Mouse (Mus musculus) stomach, adult 2 months (tissue): Measurements from ENCODE around the gene Car14. TPM values are rescaled to one million over a fixed set of nuclear protein-coding genes. Genes with fewer than 3 reads are reported as not detected.

Experiments
- polyA plus RNA-seq: library from polyadenylated mRNA; depleted of rRNA; stranded (reverse); fragments of >200 nt; gene quantifications from 2 replicates; pipeline ENCODE4 v1.2.3, GENCODE M21; 2012; rRNA removed

Car14 gene
- 2.1 and 2.2 TPM in 2 replicates for polyA plus RNA-seq

DNA sequence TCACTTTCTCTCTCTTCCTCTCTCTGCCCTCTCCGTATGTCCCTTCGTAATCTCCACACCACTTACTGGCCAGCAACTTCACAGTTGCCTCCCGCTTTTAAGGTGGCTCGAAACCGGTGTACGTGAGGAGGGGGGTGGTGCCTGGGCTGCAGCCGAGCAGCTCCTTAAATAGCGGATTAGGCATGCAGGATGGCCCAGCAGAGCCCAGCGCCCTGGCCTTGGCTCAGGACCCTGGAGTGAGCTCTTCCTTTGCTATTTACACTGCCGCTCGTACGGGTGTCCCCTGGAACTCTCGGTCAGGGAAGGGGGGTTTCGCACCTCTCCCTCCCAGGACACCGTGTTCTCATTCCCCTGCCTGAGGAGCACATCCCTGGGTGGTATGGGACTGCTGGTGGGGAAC is at the start of gene Car14:
Car14 (minus strand) TSS at position 124 of the 400 bp plus-strand sequence.

GRCm38 (mm10) chr3:95928658-95929503 is 24.4 kb upstream of the Car14 start, which contains the start of gene Anp32e:
Gene Anp32e (plus strand): TSS chr3:95929246.

GRCm38 (mm10) chr3:95893606-95894316 is 10.7 kb downstream of the Car14 start, which contains the start of gene Aph1a:
Gene Aph1a (plus strand): TSS chr3:95893969.

DNA sequence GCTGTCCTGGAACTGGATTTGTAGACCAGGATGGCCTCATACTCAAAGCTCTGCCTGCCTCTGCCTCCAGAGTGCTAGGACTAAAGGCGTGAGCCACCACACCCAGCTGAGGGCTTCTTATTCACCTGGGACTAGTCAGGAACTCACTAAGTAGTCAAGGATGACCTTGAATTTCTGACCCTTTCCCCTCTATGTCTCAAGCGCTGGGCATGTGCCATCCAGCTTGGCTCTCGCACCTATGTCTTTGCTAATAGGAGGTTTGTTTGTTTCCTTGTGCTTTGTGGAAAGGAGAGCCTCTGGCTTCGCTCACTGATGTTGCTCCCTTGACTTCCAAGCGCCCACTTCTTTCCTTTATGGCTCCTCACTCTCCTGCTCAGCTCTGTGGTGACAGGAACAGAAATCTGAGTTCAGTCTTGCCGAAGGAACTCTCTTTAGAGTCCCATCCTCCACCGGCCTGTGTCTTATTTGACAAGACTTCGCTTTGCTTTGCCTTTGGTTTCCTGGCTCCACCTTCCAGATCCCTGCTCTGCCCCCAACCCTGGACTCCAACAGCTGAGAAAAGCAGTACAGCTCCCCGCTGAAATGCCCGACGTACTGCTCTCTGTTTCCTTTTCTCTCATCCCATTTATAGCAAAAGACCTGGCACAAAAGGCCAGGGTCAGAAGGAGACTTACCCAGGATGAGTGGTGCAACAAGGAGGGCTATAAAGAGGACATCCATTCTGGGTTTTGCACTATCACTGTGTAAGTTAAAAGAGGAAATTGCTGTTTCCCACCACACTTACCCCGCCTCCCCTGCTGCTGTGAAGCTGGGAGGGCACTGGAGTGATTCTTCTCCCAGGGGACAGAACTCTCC is 13.1 kb downstream of the Car14 start, which contains the start of gene BC028528:
BC028528 (minus strand) TSS at position 795 of the 855 bp plus-strand sequence.

GRCm38 (mm10) chr3:95881979-95882815 is 22.3 kb downstream of the Car14 start, which contains the start of gene Ciart:
Gene Ciart (minus strand): TSS chr3:95882251.

GRCm38 (mm10) chr3:95871392-95871867 is 33.1 kb downstream of the Car14 start, which contains the start of gene Mrps21:
Gene Mrps21 (minus strand): TSS chr3:95871519.

GRCm38 (mm10) chr3:95855502-95856089 is 48.9 kb downstream of the Car14 start, which contains the start of gene Prpf3:
Gene Prpf3 (minus strand): TSS chr3:95855885.

Other genes starting within 250 kb of the Car14 start
- gene Mcl1, start 245.9 kb downstream of the Car14 start, polyA plus RNA-seq: 43.6 and 126 TPM in 2 replicates
- gene Adamtsl4, start 216.8 kb downstream of the Car14 start, polyA plus RNA-seq: 28.5 and 29.1 TPM in 2 replicates
- gene Ecm1, start 165.1 kb downstream of the Car14 start, polyA plus RNA-seq: 282 and 316 TPM in 2 replicates
- gene Tars2, start 144.5 kb downstream of the Car14 start, polyA plus RNA-seq: 17.0 and 18.6 TPM in 2 replicates
- gene Rprd2, start 85.8 kb downstream of the Car14 start, polyA plus RNA-seq: 1.9 and 2.9 TPM in 2 replicates
- 3.7 and 4.7 TPM in 2 replicates for gene Prpf3, start 48.8 kb downstream of the Car14 start, polyA plus RNA-seq
- 9.8 and 11.2 TPM in 2 replicates for gene Mrps21, start 33.2 kb downstream of the Car14 start, polyA plus RNA-seq
- 0.98 and 1.3 TPM in 2 replicates for gene Ciart, start 22.4 kb downstream of the Car14 start, polyA plus RNA-seq
- gene BC028528, start 12.7 kb downstream of the Car14 start, polyA plus RNA-seq: 0.78 and 1.1 TPM in 2 replicates
- 135 and 156 TPM in 2 replicates for gene Aph1a, start 10.7 kb downstream of the Car14 start, polyA plus RNA-seq
- gene Anp32e, start 24.6 kb upstream of the Car14 start, polyA plus RNA-seq: 1.9 and 2.2 TPM in 2 replicates
- 21.5 and 24.7 TPM in 2 replicates for gene Plekho1, start 91.3 kb upstream of the Car14 start, polyA plus RNA-seq
- 1.4 and 1.6 TPM in 2 replicates for gene Vps45, start 153.8 kb upstream of the Car14 start, polyA plus RNA-seq
- 6.0 and 7.2 TPM in 2 replicates for gene Otud7b, start 199.8 kb upstream of the Car14 start, polyA plus RNA-seq